Mouse (Mus musculus) forelimb bud, embryonic 11.5 days (tissue): ENCODE data around the gene St6galnac6.
A peak's percentile ranks its signal among the peaks of the same experiment; 100 is the strongest.

Experiments used
- DNase-seq: peaks from one replicate; pipeline ENCODE4 v3.0.0-alpha.2; 2012; ENCODE audit warnings: low read depth, low spot score

Gene St6galnac6

GRCm38 (mm10) chr2:32585149-32585714, 14.3 kb upstream of the St6galnac6 start:
- DNase-seq = no peak

- peak; percentile 94 for DNase-seq
These were observed 12.6 kb upstream of the St6galnac6 start, which contains the start of gene St6galnac4 for GRCm38 (mm10) chr2:32586871-32587351. Gene St6galnac4, plus strand, starts transcription at chr2:32587095.

DNA sequence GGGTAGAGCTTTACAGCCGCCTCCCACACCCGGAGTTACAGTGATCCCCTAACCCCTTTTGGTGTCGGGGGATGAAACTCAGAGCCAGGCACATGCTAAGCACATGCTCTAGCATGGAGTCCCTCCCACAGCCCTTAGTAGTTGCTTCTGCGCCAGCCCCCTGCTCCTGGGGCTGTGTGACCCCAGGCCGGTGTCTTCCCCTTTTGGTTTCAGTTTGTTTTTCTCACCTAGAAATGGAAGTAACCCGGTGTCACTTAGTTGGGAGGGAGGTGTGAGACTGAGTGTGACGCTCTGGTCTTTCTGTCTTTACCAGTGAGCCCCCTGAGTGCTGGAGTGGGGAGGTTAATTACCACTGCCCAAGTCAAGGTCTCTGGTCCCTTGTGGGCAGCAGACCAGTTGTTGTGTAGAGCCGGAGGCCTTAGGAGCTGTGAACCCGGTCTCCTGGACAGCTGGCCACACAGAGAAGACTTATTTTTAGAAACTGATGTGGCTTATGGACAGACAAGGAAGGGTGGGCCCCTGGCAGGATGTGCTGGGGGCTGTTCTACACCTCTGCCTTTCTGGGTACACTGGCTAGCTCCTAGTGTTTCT, 11.7 kb upstream of the St6galnac6 start:
- no peak for DNase-seq

- DNase-seq = no peak
These were observed 10.2 kb upstream of the St6galnac6 start for GRCm38 (mm10) chr2:32589213-32589795.

DNA sequence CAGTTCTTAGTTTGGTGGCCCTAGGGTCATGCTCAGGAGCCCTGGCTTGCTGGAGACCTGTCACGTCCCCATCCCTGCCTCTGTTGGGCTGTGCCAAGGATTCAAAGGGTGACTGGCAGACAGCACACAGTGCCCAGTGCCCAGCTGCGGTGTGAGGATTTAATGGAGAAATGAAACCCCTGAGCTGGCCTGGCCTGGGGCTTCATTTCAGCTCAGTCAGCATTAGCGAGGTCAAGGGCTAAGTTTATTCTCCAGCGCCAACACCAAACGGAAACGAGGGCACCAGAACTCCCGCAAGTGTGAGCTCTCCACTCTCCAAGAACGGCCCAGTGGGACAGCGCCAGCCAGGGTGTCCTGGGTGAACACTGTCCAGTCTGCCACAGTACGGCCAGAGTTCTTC, 9.3 kb upstream of the St6galnac6 start:
- DNase-seq = no peak

GRCm38 (mm10) chr2:32591249-32591648, 8.3 kb upstream of the St6galnac6 start:
- DNase-seq = no peak

DNA sequence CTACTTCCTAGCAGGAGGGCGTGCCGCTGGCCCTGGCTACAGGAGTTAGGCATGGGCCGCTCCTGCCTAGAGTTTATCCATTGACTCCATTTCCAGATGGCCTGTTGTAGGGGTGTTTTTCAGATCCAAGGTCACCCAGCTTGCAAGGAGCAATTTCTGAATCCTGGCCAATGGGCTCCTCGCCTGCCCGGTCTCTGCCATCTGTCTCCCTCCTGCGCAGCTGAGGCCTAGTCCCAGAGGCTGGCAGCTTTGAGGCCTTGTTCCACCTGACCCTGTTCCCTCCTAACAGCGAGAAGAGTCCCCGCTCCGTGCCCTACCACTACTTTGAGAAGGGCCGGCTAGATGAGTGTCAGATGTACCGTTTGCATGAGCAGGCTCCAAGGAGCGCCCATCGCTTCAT, 2.8 kb upstream of the St6galnac6 start:
- no peak for DNase-seq

DNA sequence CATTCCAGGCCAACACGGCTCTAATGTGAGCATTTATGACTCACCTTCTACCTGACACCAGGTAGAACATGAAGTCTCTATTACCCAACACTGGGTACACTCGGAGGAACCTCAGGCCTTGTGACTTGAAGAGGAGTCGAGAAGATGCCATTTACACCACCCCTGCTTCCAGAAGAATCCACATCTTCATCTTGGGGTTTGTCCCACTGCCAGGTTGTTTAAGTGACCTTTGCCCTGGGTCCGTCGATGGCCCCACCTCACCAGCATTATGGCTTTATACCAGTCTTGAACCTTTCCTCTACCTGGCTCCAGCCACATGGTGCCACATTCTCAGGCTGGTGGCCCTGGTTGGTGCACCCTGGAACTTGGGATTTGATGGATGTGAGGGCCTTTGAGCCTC, 2.3 kb upstream of the St6galnac6 start:
- no peak for DNase-seq

DNA sequence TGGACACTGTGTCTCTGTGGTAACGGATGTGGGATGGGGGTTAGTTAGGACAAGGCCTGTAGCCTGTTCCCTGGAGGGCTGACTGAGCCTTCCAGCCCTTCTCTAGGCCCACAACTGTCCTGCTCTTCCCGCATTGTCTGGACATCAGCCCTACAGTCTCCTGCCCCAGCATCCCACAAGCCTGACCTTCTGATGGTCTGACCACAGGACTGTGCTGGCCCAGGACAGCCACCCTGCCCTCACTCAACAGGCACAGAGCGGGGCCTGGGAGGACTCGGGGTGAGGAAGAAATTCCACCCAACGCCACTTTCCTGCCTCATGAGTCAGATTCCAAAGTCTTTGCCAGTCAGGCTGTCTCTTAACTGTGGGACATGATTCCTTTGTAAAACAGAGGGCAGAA, 1.8 kb upstream of the St6galnac6 start:
- DNase-seq = no peak

GRCm38 (mm10) chr2:32598506-32598905, 1.0 kb upstream of the St6galnac6 start:
- no peak for DNase-seq

- DNase-seq = no peak
These were observed 2.0 kb downstream of the St6galnac6 start for GRCm38 (mm10) chr2:32601417-32602065.

- DNase-seq = peak; percentile 81
These were observed 3.1 kb downstream of the St6galnac6 start for GRCm38 (mm10) chr2:32602600-32603054.

DNA sequence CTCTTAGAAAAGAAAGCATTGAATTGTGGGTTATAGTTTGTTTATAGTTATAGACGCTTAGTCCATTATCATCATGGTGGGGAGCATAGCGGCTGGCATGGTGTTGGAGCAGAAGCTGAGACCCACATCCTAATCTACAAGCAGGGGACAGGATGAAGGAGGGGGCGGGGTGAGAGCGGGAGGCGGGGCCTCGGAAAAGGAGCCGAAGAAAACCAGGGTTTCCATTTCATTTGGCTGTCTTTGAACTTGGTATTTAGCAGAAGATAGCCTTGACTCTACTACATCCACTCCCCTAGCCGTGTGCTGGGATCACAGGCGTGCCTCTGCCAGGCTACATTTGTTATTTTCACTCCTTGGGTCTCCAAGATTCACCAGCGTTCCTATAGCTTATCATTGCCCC, 5.1 kb downstream of the St6galnac6 start:
- no peak for DNase-seq

GRCm38 (mm10) chr2:32606161-32607142, 6.9 kb downstream of the St6galnac6 start:
- DNase-seq = peak; percentile 80

DNA sequence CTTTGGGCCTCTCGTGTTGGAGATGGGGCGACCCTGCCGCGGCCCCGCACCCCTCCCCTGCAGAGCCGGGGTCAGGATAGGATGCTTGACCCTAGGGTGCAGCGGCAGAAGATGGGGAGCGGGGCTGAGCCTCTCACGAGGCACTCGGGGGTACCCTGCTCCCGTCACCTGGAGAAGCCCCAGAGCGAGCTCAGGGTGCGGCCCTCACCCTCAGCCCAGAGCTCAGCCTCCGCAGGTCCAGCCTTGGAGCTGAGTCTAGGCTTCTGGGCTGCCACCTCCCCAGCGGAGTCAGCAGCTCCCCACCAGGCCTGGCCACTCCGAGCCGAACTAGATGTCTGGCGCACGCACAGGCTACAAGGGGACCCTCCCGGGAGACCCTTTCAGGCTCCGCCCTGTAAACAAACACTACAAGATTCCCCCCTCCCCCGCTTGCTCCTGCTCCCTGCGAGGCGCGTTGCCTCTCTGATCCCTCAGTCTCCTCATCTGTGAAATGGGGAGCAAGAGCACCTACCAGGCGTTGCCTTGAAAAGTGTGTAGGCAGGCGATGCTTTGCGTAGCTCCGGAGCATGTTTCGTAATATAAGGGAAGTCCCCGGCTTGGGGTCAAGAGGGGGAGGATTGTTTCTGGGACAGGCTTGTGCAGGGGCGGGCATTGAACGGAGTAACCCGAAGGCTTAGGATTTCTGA, 7.9 kb downstream of the St6galnac6 start:
- peak; percentile 70 for DNase-seq

DNA sequence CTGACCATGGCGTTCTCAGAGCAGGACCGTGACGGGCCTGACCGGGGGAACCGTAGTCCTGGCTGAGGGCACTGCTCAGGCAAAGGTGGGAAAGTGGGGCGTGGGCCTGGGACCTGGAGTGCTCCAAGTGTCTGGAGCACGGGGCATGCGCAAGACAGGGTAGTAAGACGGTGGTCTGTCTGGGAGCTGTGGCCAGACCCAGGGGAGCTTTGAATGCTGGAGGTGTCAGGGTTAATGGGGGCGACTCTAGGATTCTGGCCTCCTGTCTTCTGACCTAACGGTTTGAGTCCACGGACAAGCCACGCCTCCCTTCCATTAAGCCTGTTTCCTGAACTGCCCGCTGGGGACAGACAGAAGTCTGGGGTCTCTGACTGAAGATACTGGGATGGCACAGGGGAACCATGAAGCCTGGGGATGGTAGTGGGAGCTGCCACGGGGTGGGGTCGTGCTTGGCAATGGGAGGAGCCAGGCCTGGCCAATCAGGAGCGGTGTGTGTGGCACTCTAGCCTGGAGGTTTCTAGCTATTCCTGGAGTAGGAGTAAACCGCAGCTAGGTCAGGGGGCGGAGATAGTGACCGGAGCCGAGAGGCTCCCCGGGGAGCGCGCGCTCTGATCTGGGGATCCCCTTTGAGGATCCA, 8.8 kb downstream of the St6galnac6 start:
- DNase-seq = peak; percentile 62

DNA sequence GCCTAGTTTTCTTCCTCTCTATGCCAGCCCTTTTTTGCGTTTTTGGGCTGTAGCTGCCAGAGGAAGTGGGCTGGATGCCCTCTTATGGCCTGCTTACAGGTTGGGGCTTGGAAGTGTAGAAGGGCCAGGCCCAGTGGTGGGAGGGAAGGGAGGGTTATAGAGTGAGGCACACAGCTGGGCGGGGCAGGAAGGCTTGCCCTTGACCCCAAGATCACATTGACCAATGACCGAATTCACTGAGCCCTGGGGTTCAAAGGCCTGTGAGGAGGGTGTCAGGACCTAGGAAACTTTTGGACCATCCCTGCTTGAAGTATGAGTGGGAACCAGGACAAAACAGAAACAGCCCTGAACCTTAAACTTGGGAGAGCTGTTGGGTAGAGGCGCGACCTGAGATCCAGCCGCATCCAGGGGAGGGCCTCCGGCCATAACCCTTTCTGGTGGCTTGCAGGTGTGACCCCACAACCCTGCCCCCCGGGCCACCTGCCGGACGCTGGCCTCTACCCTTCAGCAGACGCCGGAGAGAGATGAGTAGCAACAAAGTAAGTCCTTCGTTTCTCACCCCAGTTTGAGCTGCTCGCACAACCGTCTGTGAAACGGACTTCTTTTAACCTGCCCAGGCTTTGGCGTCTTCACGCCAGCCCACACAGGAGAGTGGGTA, 9.4 kb downstream of the St6galnac6 start:
- DNase-seq = no peak

DNA sequence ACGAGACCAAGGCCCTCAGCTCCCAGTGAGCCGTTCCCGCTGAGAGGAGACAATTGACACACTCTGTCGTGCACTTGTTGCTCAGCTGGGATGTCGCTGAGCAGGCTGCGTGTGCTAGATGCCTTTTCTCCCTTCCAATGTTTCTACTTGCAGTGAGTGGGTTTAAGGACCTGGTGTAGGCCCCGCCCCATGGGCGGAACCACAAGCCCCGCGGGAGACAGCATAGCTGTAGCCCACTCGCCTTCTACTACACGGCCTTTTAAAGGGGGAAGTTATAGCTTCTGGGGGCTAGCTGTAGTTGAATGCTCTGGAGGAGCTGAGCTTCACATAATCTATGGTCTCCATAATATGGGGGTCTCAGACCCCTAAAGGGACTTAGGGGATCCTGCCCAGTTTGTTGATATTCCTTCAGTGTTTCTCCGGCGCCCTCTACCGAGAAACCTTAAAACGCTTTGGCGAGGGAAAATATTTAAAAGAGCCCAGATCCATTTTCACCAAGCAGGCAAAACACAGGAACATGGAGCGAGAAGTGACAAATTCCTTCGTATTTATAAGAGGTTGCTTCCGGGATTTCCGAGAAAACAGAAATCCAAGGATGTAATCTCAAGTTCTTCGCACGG, 11.2 kb downstream of the St6galnac6 start:
- no peak for DNase-seq

DNA sequence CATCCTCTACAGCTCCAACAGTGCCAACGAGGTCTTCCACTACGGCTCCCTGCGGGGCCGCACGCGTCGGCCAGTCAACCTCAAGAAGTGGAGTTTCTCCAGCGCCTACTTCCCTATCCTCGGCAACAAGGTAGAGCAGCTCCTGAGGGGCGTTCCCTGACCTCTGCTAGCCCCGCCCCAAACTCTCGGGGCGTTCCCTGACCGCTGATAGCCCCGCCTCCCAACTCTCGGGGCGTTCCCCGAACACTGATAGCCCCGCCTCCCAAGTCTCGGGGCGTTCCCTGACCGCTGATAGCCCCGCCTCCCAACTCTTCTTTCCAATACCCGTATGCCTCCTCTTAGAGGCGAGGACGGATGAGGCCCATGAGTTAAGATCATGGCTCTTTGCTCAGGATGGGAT, 12.8 kb downstream of the St6galnac6 start:
- no peak for DNase-seq
